Mouse (Mus musculus): ENCODE data around the gene Abl2.
A peak's percentile ranks its signal among the peaks of the same experiment; 100 is the strongest.

GRCm38 (mm10) chr1:156674195-156675000, 115.8 kb downstream of the Abl2 start, which contains the start of gene Tor3a:
- TF ChIP-seq CTCF (IDR thresholded peaks at IDR 0.05) (no peak), POLR2A (IDR thresholded peaks at IDR 0.05; ENCODE audit: insufficient read depth, low read depth, low read length) (peak; percentile 63), EP300 (IDR thresholded peaks at IDR 0.05; ENCODE audit: insufficient read depth, low read depth, low read length) (no peak)

All from heart, adult 2 months (tissue).